Mouse (Mus musculus) adrenal gland, postnatal 36 days (tissue): Measurements from ENCODE around the gene Tifa. TPM values are rescaled to one million over a fixed set of nuclear protein-coding genes. Genes with fewer than 3 reads are reported as not detected.

Experiments used
- DNase-seq, 2 experiments: peaks; one replicate each; pipeline ENCODE4 v3.0.0; 2021; ENCODE audit warnings: mixed read lengths in 1 of 2
- total RNA-seq, 2 experiments: library from RNA; stranded (reverse); gene quantifications; 2 replicates each; pipeline ENCODE4 v1.2.3; 2021

Tifa gene
- total RNA-seq, 2 experiments from 2014 or later: 4.4 to 4.9 TPM

DNA sequence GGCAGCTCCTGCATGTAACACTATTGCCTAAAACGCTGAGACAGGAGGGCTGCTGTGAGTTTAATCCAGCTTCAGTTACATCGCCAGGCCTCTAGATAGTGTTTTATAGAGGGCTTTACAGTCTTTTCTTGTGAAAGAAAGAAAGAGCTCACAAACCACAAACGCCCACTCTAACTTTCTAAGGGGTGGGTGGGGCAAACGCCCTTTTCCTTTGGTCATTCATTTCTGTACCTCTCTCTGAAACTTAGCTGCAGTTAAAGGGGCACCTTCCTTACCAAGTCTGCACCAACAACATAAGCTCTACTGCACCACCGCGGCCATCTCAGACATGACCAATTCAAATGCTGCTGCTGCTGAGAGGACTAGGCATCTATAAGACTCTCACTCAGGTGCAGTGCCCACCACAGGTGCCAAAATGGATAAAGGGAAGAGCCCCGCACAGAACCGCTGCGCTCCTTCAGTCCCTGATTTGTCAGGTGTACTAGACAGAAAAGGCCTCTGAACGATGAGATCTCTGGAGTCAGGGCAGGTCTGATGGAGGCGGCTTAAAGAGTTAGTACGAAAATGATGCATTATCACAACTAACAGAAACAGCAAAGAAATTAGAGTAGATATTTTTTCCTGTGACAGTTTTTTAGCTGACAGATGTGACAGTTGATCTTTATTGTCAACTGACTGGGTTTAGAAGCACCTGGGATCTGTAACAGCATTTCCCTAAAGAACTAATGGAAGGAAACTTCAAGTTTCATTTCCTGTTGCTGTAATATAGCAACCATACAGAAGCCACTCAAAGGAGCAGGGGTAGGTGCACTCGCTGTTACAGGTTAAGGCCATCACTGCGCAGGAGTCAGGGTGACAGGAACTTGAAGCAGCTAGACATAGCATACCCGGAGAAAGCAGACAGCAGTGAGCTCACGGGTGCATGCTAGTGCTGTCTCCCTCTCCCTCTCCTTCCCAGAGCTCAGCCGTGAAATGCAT is 34.6 kb downstream of the Tifa start:
- no peak for DNase-seq

DNA sequence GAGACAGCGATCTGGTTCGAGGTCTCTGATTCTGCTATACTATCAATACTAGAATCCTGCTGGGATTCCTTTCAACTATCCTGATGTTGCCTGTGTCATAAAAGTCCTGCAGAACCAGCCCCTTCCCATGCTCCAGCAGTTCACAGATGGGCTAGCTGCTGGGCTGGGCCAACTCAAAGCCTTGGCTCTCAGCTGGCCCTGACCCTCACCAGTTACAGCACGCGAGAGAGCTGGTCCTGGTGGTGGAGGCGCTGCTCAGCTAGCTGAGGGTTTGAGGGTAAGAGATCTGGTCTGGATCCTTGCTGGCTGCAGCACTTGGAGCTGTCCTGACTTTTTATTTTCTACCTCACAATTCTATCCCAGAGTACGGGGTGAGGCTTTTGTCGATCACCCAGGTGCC is 36.9 kb downstream of the Tifa start:
- DNase-seq: no peak

DNA sequence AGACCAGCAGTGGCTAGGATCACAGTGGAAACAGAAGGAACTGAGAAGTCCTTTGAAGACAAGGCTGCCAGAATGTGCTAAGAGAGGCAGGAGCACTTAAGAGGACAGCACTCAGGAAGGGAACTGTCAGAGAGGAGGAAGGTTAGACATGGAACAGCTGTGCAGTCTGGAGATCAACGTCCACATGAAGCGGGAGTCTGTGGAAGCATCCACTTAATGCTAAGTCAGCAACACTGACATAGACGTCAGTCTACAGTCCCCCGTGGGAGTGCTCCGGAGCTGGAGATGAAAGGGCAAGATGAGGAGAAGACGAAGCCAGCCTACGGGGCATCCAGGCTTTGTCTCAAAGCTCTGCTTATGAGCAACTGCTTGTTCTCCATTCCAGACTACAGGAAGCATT is 37.5 kb downstream of the Tifa start:
- no peak for DNase-seq

DNA sequence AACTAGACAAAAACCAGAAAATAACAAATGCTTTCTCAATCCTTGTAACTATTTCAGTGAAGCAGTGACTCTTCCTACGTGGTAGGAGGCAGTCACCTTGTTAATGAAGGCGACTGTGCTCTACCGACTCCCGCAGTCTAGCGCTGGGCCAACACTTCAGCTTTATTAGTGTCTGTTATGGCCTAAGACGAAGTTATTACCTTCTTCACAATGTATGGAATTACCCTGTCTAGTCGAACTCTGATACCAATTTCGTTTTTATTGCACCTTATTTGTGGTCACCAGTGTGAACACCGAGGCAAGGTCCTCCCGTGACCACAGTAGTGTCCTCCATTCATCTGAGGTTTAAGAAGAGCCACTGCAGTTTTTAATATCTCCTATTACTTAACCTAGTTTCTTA is 40.6 kb downstream of the Tifa start:
- no peak for DNase-seq

DNA sequence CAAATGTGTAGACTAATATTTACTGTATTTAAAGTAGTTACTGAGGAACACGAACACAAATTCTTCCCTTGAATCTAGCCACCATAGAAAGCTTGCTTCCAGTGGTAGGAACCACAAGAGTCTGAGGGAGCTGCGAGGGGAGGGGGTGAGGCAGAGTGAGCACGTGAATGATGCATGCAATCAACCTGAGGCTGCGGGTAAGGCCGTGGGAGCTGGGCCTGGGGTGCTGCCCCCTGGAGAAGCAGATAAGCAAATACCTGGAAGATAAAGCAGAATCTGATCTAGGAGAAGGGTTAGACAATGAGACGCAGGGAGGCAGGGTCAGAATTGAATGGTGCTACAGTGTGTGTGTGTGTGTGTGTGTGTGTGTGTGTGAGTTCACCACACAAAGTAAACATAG is 41.5 kb downstream of the Tifa start:
- no peak for DNase-seq

DNA sequence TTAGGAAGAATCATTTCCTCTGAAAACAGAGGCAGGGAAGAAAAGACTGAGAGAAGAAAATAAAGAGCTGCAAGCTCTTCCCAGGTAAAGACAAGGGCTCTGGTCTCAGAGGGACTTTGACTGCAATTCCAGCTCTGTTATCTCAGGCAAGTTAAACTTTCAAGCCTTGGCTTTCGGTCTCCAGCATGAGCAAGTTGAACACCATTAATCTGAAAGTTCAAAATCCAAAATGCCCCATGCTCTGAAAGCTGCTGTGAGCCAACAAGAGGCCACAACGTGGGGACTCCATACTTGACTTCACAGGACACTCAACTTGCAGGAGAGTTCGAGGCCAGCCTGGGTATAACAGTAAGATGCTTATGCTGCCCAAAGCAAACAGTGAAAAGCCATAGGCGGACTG is 44.4 kb downstream of the Tifa start:
- DNase-seq: no peak

DNA sequence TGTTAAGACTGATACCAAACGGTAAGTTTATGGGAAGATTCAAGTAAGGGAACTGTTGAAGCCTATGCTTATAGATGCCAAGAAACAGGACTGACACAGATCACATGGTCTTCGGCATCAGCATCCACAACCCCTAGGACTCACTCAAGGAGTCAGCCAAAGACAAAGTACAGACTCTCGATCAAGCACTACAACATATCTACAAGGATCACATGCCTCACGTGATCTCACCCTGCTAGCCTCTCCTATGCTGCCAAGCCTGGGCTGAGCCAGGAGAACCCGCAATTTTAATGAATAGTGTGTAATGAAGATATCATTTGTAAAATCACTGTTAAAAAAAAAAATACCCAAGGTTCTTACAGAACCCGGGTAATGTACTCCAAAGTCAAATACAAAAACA is 46.0 kb downstream of the Tifa start:
- no peak for DNase-seq

DNA sequence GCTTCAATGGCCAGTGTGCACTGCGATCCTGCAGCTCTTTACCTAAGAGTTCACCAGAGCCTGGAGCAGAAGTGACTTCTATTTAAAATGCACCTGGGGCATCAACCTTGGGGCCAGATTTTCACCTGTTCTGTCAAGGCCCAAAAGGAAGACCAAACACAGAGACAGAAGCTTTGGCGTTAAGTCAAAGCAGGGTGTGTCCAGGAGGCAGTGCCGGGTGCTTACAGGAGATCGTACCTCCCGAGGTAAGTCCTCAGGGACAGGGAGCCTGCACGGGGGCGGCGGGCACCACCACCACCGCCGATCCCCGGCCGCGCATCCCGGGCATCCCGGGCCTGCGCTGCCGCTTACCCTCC is 47.2 kb downstream of the Tifa start:
- DNase-seq: no peak

DNA sequence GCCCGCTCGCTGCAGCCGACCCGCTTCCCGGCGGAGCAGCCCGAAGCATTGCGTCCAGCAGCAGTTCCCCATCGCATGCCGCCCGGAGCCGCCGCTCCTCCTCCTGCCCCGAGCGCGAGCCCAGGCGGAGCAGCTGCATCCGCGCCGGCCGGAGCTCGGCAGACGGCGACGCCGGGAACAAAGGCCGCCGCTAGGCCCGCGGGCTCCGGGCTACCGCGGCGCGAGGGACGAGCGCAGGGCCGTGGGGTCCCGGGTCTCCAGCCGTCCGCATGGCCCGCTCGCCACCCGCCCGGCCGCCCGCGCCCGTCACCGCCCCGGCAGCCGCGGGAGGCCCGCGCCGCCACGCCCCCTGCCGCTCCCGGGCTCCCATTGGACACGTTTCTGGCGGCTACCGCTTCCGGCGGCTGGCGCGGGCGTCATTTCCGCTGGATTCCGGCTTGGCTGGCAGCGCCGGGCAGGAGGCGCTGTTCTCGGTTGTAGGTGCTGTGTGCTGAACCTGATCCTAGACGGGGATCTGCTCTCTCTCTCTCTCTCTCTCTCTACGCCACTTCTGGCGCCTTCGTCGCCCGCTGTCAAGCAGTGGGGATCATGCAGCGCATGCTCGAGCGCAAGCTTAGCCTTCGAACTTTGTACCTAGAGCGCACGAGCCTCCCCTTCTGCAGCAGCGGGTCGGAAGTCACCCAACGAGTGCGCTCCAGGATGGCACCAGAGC is 47.7 kb downstream of the Tifa start, which contains the start of gene Ap1ar:
Gene Ap1ar (minus strand): TSS at position 370 of the 712 bp plus-strand sequence.
- DNase-seq: peak; percentile 97 to 98

DNA sequence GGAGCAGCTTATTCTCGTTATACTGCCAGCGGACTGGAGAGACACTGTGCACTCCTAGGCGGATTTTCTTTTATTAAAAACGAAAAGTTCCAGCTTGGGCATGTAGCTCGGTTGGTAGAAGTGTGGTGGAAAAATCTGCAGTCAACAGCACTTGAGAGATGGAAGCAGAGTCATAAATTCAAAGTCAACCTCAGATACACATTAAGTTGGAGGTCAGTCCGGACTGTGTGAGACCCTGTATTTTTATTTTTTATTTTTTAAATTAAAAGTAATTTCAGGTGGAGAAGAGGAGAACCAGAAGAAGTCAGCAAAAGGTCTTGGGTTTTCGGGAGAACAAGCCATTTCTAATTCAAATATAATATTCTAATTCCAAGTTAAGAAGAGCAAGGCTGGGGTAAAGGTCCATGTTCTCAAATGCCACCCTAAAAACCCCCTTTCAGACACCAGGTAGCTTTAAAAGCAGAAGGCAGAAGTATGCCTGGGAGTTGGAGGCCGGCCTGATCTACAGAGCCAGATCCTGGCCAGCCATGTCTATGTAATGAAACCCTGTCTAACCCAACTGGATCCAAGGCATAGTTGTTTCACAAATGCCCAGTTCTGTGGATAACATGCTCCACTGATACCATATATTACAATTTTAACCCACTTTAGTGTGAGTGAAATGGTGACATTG is 48.5 kb downstream of the Tifa start:
- DNase-seq: no peak

DNA sequence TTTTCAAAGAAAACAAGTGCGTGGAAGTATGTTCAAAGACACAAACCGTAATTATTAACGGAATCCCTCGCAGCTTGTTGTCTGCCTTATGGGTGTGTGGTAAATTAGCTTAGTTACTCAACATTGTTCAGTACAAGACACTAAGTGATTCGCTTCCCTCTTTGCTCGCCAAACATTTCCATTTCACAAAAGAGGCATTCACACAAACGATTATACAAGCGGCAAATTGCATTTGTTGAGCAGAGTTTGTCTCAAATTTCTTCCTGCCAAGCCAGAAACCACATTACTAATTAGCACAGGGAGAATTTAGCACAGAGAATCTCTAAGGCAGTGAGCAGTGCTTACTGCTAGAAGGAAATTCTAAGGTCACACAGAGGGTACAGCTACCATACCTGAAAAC is 52.3 kb downstream of the Tifa start:
- DNase-seq: no peak

DNA sequence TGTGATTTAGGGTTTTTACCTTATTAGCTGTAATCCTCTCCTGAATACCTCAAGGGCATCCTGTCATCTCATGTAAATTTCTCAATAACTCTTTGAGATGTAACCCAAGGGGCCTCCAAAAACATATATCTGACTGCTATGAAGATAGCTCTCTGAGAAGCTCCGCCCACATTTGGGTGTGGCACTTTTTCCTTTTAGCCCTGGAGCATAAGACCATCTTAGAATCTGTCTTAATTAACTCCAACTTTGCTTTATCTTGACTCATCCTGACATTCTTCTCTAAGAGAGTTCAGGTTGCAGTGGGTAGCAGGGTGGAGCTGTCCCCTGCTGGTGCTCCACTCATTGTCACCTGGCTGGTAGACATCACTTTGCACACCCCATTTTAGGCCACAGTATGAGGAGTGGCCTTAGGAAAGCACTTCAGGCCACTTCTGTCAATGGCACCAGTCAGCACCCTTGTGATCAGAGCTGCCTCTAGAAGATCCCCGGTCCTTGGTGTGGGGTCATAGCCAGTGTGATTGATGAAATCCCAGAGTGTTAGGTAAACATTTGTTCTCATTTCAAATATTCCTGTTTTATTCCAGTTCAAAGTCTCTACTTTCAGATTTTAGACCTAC is 53.8 kb downstream of the Tifa start:
- no peak for DNase-seq

DNA sequence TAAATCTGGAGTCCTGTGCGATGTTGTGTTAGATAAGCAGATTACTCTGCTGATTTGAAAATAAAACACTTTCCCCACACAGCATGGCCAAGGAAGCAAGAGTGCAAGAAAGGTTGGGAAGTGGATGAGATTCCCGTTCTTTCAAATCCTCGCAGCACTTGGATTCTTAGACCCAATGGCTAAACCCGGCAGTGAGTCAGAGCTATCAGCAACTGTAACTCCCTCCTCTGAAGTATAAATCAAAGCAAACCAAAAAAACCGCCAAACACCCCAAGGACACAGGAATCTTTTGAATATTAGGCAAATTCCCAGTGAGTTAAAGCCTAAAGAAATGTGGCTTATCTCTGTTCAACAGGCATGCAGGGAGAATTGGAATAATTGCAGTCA is 54.3 kb downstream of the Tifa start:
- peak; percentile 46 to 51 for DNase-seq

DNA sequence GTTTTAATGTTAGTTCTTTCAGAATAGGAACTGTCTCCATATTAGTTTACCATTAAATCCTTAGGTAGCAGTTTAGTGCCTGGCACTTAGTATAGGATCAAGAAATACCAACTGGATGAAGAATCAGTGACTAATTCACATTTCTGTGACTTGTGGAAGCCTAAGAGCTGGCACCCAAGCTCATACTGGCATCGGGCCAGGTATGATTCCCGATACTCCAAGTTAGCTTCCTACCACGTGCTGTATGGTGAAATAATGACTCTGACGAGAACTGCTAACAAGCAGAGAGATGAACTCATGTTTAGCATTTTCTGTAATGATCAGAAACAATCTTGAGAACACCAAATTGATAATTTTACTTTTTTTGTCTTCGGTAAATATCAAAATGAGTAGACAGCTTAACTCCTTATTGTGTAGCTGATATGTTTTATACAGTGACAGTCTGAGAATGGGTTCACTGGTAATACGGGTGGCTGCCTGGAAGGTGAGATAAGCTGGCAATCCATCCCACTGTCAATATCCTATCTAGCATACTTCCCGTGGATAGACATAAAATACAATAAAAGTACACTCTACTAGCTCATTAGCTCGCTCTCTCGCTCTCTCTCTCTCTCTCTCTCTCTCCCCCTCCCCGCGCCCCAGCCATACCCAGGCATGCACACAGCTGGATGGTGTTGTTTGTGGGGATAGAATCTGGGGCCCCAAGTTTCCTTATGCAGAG is 58.6 kb downstream of the Tifa start:
- DNase-seq: peak; percentile 72 to 74

DNA sequence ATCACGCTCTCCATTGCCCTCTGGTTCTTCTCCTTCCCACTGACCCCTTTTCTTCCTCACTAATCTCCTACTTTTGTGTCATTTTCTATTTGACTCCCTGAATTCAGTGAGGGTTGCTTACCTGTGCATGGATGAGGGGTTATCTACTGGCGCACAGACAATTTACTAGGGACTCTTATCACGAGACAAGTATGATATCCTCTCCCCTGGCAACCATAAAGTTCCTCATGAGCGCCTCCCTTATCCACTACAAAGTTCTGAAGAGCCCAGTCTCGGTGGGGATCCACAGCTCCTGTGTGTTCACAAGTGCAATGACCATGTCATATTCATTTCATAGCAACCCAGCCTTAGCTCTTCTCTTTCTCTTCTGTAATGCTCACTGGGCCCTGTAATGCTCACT is 60.3 kb downstream of the Tifa start:
- DNase-seq: no peak

DNA sequence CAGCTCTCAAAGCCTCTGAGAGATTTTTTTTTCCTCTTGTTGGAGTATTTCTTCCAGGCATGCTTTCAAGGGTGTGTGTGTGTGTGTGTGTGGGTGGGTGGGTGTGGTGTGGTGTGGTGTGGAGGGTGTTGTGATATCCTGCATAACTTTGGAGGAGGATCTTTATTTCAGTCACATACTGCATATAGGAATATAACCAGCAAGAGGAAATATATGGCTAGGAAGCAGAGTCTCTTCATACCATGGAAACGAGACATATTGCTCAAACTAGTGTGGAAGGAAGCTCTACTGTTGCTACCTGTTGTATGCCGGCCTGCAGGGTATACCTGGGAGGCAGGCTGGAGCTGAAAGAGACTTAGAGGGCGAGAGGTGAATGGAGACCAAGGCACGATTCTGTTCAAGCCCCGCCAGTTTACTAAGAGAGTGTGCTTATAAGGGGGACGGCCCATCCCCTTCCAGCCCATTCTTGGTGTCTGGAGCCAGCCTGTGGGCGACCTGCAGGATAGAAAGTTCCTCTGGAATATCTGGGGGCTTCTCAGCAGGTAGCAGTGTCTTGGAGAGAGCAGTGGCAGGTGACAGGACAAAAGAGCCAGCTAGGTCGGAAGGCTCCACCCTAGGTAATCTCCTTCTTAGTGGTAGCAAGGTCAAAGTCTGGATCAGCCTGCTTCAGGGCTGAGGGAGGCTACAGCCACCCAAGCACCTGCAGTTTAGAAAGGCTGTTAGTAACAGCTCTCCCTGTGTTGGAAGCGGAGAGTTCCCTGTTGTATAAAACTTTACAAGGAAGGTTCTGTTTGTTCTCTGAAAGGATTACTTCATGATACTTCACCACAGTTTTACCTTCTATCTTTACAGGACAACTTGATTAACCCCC is 61.4 kb downstream of the Tifa start:
- DNase-seq: no peak

DNA sequence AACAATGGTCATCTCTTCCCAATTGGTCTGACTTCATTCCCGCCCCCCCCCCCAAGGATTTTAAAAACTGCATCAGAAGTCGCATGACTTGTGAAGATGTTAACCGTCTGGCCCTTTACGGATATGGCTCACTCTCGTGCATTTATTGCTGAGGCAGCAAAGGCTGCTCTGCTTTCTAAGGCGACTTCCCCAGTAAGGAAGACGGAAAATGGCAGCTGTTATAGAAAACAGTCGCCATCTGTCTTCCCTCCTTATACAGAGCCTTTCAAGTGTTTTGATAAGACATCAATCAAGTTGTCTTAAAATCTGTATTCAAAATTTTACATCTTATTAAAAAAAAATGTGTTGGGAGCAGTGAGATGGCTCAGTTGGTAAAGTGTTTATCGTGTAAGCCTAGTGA is 63.1 kb downstream of the Tifa start:
- DNase-seq: no peak

DNA sequence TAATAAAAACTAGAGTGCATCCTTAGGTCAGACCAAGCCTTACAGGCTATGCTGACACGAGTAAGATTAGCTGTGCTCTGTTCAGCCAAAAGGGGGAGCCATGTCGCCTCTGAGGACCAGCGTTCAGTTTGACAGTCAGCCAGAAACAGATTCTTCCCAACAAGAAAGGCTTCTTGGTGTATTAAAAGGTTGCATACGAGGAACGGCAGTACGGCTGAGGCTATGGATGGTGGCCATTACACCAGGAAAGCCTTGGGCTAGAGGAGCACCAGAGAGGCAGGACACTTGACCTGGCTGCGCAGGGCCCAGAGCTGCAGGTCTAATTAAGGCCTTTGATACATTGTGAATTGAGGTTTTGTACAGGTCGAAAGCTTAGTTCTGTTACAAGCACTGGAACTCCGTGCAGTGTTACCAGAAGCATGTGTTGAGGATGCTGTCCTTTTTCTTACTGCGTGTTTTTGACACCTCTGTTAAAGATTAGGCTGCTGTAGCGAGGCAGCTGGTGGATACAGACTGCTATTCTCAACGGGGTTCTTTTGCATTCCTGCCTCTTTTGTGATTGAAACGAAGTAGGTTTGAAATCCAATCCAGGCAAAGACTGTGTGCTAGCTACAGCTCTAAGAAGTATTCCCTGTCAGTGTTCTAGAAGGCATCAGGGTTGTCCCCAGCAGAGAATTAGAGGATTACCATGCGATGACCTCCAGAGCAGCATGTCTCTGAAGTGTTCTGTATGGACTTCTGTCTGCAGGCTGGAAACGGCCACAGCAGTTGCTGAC is 64.0 kb downstream of the Tifa start:
- peak; percentile 73 to 84 for DNase-seq

DNA sequence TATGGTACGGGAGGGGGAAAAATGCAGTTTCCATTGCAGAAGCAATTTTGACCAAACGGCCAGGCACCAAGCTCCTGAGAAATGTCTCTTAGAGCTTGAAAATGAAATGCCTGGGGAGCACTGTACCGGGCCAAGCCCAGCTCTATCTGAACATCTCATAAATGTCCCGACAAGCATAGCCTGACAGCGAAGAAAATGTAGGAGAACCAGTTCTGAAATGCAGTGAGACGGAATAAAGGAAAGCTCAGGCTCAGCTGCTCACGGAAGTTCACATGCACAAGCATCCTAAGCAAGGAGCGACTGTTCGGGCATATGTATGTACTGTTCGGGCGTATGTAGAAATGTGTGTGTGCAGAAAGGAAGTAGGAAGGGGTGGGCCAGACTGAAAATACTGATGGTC is 71.7 kb downstream of the Tifa start:
- DNase-seq: no peak

DNA sequence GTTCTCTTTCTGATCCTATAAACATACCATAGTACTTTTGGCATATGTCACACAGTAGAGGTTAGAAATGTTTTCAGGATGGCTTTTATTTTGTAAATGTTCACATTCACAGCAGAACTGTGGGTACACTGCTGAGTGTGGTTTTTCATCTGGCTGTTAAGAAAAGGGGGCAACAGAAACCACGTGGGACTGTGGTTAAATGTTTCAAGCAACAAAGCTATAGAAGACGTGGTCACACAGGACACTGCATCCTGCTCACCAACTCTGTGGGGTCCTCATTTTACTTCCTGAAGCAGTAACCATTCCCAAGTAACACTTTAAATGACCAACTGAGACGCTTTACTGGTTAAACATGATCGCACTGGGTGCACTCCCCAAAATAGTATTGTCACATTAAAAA is 72.9 kb downstream of the Tifa start:
- no peak for DNase-seq
